Mouse (Mus musculus) heart, postnatal 0 days (tissue): ENCODE data around the gene Cxcl5. TPM values are rescaled to one million over a fixed set of nuclear protein-coding genes. Genes with fewer than 3 reads are reported as not detected.

Source experiments
- ATAC-seq: fragments of 200-750 bp; cut with Nextera tagmentation; 2 replicates; pipeline ENCODE4 v1.8.0; 2017; ENCODE audit warnings: low read depth, moderate number of reproducible peaks, moderate library complexity; ENCODE audit not compliant: insufficient read depth
- DNase-seq: peaks from one replicate; pipeline ENCODE4 v3.0.0-alpha.2; 2016; ENCODE audit warnings: low spot score
- H3K27ac ChIP-seq: fragments of 300-500 bp; sonication (generic); 2 replicates; pipeline ENCODE4 v1.5.1; 2014; ENCODE audit warnings: low read depth, mild to moderate bottlenecking
- H3K27me3 ChIP-seq: fragments of 300-500 bp; sonication (generic); 2 replicates; pipeline ENCODE4 v1.6.1; 2014; ENCODE audit warnings: low read length, mixed read lengths; ENCODE audit not compliant: control insufficient read depth, insufficient read depth
- H3K36me3 ChIP-seq: fragments of 300-500 bp; sonication (generic); replicated peaks from 2 replicates; pipeline ENCODE4 v1.6.1; 2014; ENCODE audit warnings: low read length, mixed read lengths; ENCODE audit not compliant: control insufficient read depth, insufficient read depth
- H3K4me1 ChIP-seq: fragments of 300-500 bp; sonication (generic); 2 replicates; pipeline ENCODE4 v1.6.1; 2014; ENCODE audit warnings: antibody characterized with exemption; ENCODE audit not compliant: control insufficient read depth, insufficient read depth
- H3K4me2 ChIP-seq: fragments of 300-500 bp; sonication (generic); 2 replicates; pipeline ENCODE4 v1.6.1; 2014; ENCODE audit warnings: low read depth, mild to moderate bottlenecking, low read length, moderate library complexity
- H3K4me3 ChIP-seq: fragments of 300-500 bp; sonication (generic); 2 replicates; pipeline ENCODE4 v1.5.1; 2014; ENCODE audit warnings: low read depth, low read length
- H3K9ac ChIP-seq: fragments of 300-500 bp; sonication (generic); replicated peaks from 2 replicates; pipeline ENCODE4 v1.6.1; 2014; ENCODE audit warnings: low read depth, low read length, mixed read lengths
- H3K9me3 ChIP-seq: fragments of 300-500 bp; sonication (generic); replicated peaks from 2 replicates; pipeline ENCODE4 v1.6.1; 2016; ENCODE audit warnings: low read length; ENCODE audit not compliant: control insufficient read depth
- CTCF ChIP-seq: IDR thresholded peaks from 2 replicates; pipeline ENCODE4 v1.5.1; 2016; ENCODE audit warnings: antibody characterized with exemption, control low read depth, low read depth
- EP300 ChIP-seq: IDR thresholded peaks from 2 replicates; pipeline ENCODE4 v1.6.1; 2016; ENCODE audit warnings: antibody characterized with exemption, low read depth
- WGBS: fragments of 180-500 bp; shearing (Covaris S2); extraction: QIAGEN DNeasy Blood & Tissue Kit; methylation state at CpG from one replicate; pipeline ENCODE4 v1.1.7; 2014; 5-methylcytosine and 5-hydroxymethylcytosine counted together
- polyA plus RNA-seq: library from polyadenylated mRNA; unstranded; fragments of >200 nt; fragmentation: Nextera tagmentation; extraction: Ambion mirVana; gene quantifications from 2 replicates; pipeline ENCODE4 v1.2.1, GENCODE M21; 2015
- total RNA-seq: library from RNA; depleted of rRNA; stranded (reverse); fragments of >200 nt; gene quantifications from 2 replicates; pipeline ENCODE4 v1.2.3, GENCODE M21; 2014; ENCODE audit warnings: low replicate concordance

Cxcl5 gene
- total and polyA plus RNA-seq, 2 experiments from 2014 or later: 0.10 TPM; not detected in 1

DNA sequence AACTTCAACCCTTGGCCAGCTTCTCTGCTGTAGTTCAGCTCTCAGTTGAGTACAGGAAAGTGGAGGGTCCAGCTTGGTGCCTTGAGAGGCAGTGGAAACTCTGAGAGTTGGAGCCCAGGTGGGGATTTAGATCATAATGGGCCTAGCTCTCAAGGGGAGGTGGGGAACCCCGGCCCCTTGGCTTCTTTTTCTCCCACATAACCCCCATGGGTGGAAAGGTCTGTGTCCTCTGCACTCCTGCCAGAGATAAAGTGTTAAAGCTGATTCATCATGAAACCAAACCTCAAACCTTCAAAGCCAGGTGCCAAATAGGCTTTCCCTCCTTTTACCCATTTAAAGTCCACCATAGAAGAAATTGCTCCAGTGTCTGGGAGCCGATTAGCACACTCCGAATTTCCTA, 2.7 kb downstream of the Cxcl5 start:
- DNase-seq (no peak), ATAC-seq (no peak)
- H3K27me3 ChIP-seq: peaks cover 13% of the 10 kb centered on the region
- H3K9ac ChIP-seq: no peak overlapping the region
- H3K4me1 ChIP-seq: peaks cover 13% of the 10 kb centered on the region; the same call in 1 of the 2 replicates
- no peak overlapping the region for H3K4me3 ChIP-seq
- no peak for TF ChIP-seq EP300
- no peak for TF ChIP-seq CTCF
- H3K27ac ChIP-seq: no peak overlapping the region
- no peaks in the 10 kb centered on the region for H3K36me3 ChIP-seq
- WGBS: 78% methylated on average over 3 of the region's 3 CpGs
- H3K9me3 ChIP-seq: no peaks in the 10 kb centered on the region
- no peak overlapping the region for H3K4me2 ChIP-seq

DNA sequence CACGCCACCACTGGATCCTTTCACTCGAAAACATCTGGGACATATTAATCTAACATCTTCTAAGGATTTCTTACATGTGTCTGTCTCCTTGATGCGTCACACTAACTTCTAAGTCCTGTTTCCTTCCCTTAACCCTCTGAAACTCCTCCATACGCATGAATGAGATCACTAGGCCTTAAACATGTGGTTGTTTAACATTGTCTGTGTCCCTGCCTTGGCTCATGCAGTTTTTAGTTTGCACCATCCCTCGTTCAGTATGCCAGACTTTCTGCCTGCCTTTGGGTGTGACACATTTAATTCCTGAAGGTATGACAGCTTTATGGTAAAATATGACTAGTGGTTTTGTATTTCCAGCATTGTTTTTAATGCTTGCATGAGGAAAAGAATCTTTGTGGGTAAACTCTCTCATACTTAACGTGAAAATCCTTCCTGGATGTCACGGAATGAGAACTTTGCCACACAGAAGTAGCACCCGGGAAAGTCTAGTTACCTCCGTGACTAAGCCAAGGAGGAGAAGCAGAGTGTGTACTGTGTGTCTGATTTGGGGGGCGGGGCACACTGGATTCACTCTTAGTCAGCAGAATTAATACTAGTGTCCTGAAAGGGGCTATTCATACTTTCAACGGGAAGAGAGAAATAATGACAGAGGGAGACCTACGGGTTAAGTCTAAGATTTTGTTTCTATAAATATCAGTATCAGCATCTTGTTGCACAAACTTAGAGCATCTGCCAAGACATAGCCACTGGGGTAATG, 4.9 kb downstream of the Cxcl5 start:
- H3K27me3 ChIP-seq: peaks cover 9% of the 10 kb centered on the region
- no peak for TF ChIP-seq CTCF
- no peak for TF ChIP-seq EP300
- no peaks in the 10 kb centered on the region for H3K9me3 ChIP-seq
- H3K4me1 ChIP-seq: peaks cover 3% of the 10 kb centered on the region; the same call in 1 of the 2 replicates
- 72% methylated on average over 12 of the region's 12 CpGs for WGBS
- H3K36me3 ChIP-seq: no peaks in the 10 kb centered on the region
- no peak overlapping the region for H3K4me2 ChIP-seq
- ATAC-seq: no peak
- no peak for DNase-seq
- no peak overlapping the region for H3K27ac ChIP-seq
- H3K4me3 ChIP-seq: no peak overlapping the region
- H3K9ac ChIP-seq: no peak overlapping the region

DNA sequence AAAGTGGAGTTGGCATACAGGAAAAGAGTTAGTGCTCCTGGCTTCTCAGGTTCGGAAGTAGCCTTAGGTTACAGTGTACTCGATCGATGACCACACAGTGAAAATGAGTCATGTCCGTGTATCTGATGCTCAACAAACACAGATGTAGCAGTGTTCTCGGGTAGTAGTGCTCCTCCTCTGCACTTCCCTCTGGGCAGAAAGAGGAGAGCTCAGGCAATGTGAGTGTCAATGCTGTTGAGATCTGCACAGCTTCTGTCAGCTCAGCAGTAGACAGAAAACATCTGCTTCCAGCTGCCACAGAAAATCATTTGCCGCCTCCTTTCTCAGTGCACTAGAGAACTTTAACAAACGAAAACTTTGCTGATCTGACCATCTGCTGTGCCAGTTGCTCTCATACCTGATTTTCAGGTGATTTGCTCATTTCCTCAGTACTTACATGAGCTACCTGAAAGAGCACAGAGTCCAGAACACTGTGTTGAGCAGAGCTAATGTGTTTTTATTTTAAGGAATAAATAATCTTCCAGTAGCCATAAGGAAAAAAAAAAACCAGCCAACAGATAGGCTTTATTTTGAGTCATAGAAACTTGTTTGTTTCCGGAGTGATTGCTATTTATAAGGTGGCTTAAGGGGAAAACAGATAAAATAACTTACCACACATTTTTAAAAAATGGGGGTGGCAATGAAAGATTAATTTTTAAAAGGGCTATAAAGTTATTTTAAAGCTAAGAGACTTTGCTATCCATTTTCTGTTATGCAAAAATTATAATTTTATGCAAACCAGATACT, 6.9 kb downstream of the Cxcl5 start:
- TF ChIP-seq EP300 (no peak), CTCF (no peak)
- Histone ChIP-seq H3K9ac (no peak overlapping the region), H3K4me2 (no peak overlapping the region), H3K9me3 (no peaks in the 10 kb centered on the region), H3K27ac (no peak overlapping the region), H3K36me3 (no peaks in the 10 kb centered on the region), H3K4me3 (no peak overlapping the region), H3K4me1 (no peaks in the 10 kb centered on the region), H3K27me3 (no peaks in the 10 kb centered on the region)
- 56% methylated on average over 8 of the region's 8 CpGs for WGBS
- no peak for ATAC-seq
- no peak for DNase-seq

DNA sequence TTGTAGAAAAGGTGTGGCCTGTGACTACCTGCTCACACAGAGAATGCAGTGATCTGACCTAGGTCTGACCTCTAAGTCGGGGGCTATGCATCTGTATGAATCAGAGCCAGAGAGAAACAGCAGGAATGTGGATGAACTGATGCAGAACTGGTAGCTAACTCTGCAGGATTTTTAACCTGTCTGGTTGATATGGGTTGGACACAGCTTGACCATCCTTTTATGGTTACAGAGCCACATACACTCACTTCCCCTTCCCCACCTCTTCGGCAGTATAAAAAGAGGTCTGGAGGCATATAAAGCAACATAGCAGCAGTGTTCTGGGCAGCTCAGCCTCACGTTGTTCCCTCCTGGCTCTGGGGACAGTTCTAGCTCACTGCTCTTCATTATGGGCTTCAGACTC, 9.1 kb downstream of the Cxcl5 start, which contains the start of gene Ppbp:
Gene Ppbp, plus strand, starts transcription at position 301 of the 400 bp plus-strand sequence.
- Histone ChIP-seq H3K27ac (no peak within 1 kb of the TSS), H3K27me3 (no peaks in the 10 kb centered on the region), H3K4me2 (no peak within 1 kb of the TSS), H3K4me3 (no peak within 1 kb of the TSS), H3K9me3 (no peaks in the 10 kb centered on the region), H3K4me1 (no peaks in the 10 kb centered on the region), H3K9ac (no peak within 1 kb of the TSS), H3K36me3 (no peaks in the 10 kb centered on the region)
- DNase-seq: no peak
- no peak for ATAC-seq
- 60% methylated on average over 3 of the region's 3 CpGs for WGBS
- no peak for TF ChIP-seq EP300
- no peak for TF ChIP-seq CTCF

DNA sequence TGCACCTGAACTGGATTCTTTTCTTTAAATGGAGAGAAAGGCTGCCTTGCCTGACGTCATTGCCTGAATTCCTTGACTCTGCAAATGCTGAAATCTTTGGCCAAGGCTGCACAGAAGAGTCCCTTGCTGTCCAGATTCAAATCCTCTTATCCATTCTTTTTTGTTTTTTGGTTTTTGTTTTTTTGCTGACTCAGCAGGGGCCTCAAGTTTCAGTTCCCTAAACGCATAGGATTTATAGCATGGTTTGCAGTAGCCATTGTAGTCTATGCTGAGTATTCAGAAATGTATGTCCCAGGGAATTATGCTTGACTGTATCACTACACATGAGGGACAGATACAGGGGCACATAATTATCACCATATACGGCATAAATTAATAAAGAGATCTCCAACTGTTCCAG, 12.2 kb downstream of the Cxcl5 start:
- H3K27ac ChIP-seq: no peak overlapping the region
- H3K4me2 ChIP-seq: peak overlapping the region; percentile 39; the same call in 1 of the 2 replicates
- H3K36me3 ChIP-seq: no peaks in the 10 kb centered on the region
- no peak for ATAC-seq
- no peak for TF ChIP-seq CTCF
- TF ChIP-seq EP300: no peak
- H3K4me1 ChIP-seq: no peaks in the 10 kb centered on the region
- no peaks in the 10 kb centered on the region for H3K9me3 ChIP-seq
- no peaks in the 10 kb centered on the region for H3K27me3 ChIP-seq
- no peak for DNase-seq
- no peak overlapping the region for H3K9ac ChIP-seq
- no peak overlapping the region for H3K4me3 ChIP-seq
- 63% methylated on average over 3 of the region's 3 CpGs for WGBS
